Mouse (Mus musculus) megakaryocyte, embryonic 14.5 days (primary cell): ENCODE measurements around the gene Syp.

Experiments
- FLI1 ChIP-seq: IDR thresholded peaks from 2 replicates; pipeline ENCODE4 v1.6.1; 2012; ENCODE audit warnings: low read length, inconsistent platforms, mixed read lengths
- GATA1 ChIP-seq: IDR thresholded peaks from 3 replicates; pipeline ENCODE4 v1.6.1; 2012; ENCODE audit warnings: mixed read lengths, low read length, inconsistent platforms, borderline replicate concordance

DNA sequence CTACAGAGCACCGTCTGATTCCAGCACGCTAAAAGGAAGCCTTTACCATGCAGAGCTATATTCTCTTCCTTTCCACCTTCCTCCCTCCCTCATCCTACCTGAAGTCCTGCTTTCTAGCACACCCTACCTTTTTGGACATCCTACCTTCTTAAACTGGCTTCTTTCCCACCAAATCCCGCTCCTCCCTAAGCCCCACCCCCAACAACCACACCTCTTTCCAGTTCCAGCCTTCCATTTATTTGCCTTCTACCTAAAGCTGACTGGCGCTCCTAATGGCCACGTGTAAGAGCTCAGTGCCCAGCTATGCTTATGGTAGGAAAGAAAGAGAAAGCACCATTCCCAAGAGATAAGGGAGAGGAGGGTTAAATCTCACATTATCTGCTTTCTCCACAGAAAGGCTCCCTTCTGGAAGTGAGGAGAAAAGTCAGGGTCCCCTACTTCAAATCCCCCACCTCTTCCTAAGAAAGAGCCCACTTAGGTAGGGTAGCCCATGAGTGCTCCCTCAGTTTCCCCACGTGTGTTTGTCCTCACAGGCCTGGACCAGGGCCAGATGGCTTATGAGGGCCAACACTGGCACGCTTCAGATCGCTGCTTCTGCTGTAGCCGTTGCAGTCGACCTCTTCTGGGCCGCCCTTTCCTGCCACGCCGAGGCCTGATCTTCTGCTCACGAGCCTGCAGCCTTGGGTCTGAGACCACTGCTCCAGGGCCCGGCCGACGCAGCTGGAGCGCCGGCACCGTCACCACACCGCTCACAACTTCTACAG lies 27.6 kb downstream of the Syp start:
- TF ChIP-seq GATA1 (no peak), FLI1 (no peak)
